ENCODE assay signal across 9 mouse cellular contexts in genomic region chr5:66866019-66866418, GRCm38 (mm10).
A peak's percentile ranks its signal among the peaks of the same experiment; 100 is the strongest.
DNase-seq lines count a peak whose midpoint lies in the region; ATAC-seq and TF ChIP-seq lines count a peak whose summit lies in the region.
"Had no signal": no experiment of that assay in that cellular context is flagged by ENCODE, and none has a peak within 500 bp of the region (broad histone marks: within the 10 kb centered on the region; RNA-seq: fewer than 3 reads in every experiment).

No protein-coding gene starts in this region.

- H3K4me2 ChIP-seq in midbrain, postnatal 0 days (ENCODE audit: low read depth, low read length, poor library complexity, severe bottlenecking), result no peak overlapping the region
- H3K4me2 ChIP-seq: liver, embryonic 13.5 days had no signal

- no peaks in the 10 kb centered on the region for H3K27me3 ChIP-seq in midbrain, postnatal 0 days (ENCODE audit: insufficient read depth, low read length)
- H3K27me3 ChIP-seq: liver, embryonic 13.5 days had no signal

- ATAC-seq in cerebellum, adult (ENCODE audit: insufficient number of reproducible peaks, low FRiP score, low TSS enrichment), result no peak
- ATAC-seq in midbrain, postnatal 0 days (ENCODE audit: low FRiP score), result 0 out of 2 replicates have a peak, but pooled peaks have one; percentile 19
- ATAC-seq in activated CD4-positive, CD25-positive, alpha-beta regulatory T cell, adult 4 months, result no peak

- H3K4me1 ChIP-seq in midbrain, postnatal 0 days (ENCODE audit: insufficient read depth, low read length), result peaks cover 7% of the 10 kb centered on the region; the same call in 1 of the 2 replicates
- H3K4me1 ChIP-seq: liver, embryonic 13.5 days had no signal

- H3K9ac ChIP-seq in midbrain, postnatal 0 days (replicated peaks; ENCODE audit: low read length, poor library complexity, severe bottlenecking), result no peak overlapping the region
- H3K9ac ChIP-seq: liver, embryonic 13.5 days had no signal

- DNase-seq in cerebellum, adult 11 months, result peak; percentile 29
- peak; percentile 11 for DNase-seq in ovary, postnatal 14 days (ENCODE audit: low spot score)
- DNase-seq in ovary, postnatal 10 days (ENCODE audit: low spot score), result no peak
- peak; percentile 60 for DNase-seq in kidney, postnatal 10 days
- DNase-seq in midbrain, postnatal 0 days (ENCODE audit: low spot score), result peak; percentile 87
- no peak for DNase-seq in embryo, embryonic 9.5 days (ENCODE audit: extremely low spot score)
- DNase-seq: liver, embryonic 13.5 days had no signal

- 56% methylated on average over 8 of the region's 8 CpGs for WGBS in midbrain, postnatal 0 days

- no peaks in the 10 kb centered on the region for H3K36me3 ChIP-seq in midbrain, postnatal 0 days (ENCODE audit: insufficient read depth, low read length)
- H3K36me3 ChIP-seq: liver, embryonic 13.5 days had no signal

- no peak overlapping the region for H3K4me3 ChIP-seq in midbrain, postnatal 0 days (ENCODE audit: low read depth, low read length)
- H3K4me3 ChIP-seq: liver, embryonic 13.5 days had no signal

- H3K9me3 ChIP-seq in midbrain, postnatal 0 days (ENCODE audit: low read length), result no peaks in the 10 kb centered on the region
- H3K9me3 ChIP-seq: liver, embryonic 13.5 days had no signal

- H3K27ac ChIP-seq in midbrain, postnatal 0 days (ENCODE audit: low read depth, low read length), result peak overlapping the region; percentile 27; the same call in 1 of the 2 replicates
- H3K27ac ChIP-seq: liver, embryonic 13.5 days had no signal

- no peak for TF ChIP-seq CTCF in midbrain, postnatal 0 days (IDR thresholded peaks at IDR 0.05)

Comparison
In these comparisons a context has a peak if more than half of its experiments do, and no peak if none do; other contexts are left out.
1. DNase-seq: peak in cerebellum, adult 11 months (single experiment), ovary, postnatal 14 days (single experiment), kidney, postnatal 10 days (single experiment) and midbrain, postnatal 0 days (single experiment); none in ovary, postnatal 10 days (single experiment) and embryo, embryonic 9.5 days (single experiment).